Mouse (Mus musculus): ENCODE measurements around the gene Ccdc73. TPM values are rescaled to one million over a fixed set of nuclear protein-coding genes. Genes with fewer than 3 reads are reported as not detected.
"Not testable (repeated sequence)": the region's sequence is repeated elsewhere in the genome, so short reads cannot be mapped to it uniquely, and the experiment has no call there.

Gene Ccdc73
- polyA plus RNA-seq, 1 experiment: 27.0 TPM

- Histone ChIP-seq H3K27me3 (ENCODE audit: control insufficient read depth, insufficient read depth, low read length) (no peaks in the 10 kb centered on the region; the same call in 1 of the 2 replicates), H3K4me3 (ENCODE audit: control insufficient read depth, low read depth, low read length) (no peak overlapping the region), H3K4me1 (ENCODE audit: control insufficient read depth, insufficient read depth, low read length) (peaks cover 6% of the 10 kb centered on the region), H3K36me3 (ENCODE audit: control insufficient read depth, insufficient read depth, low read length) (no peaks in the 10 kb centered on the region), H3K27ac (ENCODE audit: control insufficient read depth, insufficient read depth, low read depth, low read length) (no peak overlapping the region)
- no peak for TF ChIP-seq POLR2A (IDR thresholded peaks at IDR 0.05; ENCODE audit: control insufficient read depth, low read depth, low read length)
- no peak for TF ChIP-seq CTCF (IDR thresholded peaks at IDR 0.05; ENCODE audit: control insufficient read depth, insufficient read depth, insufficient replicate concordance, low read depth, low read length)
Measured at GRCm38 (mm10) chr2:104852546-104852945, 15.1 kb upstream of the Ccdc73 start.

- H3K4me1 ChIP-seq (ENCODE audit: control insufficient read depth, insufficient read depth, low read length): no peaks in the 10 kb centered on the region
- no peaks in the 10 kb centered on the region for H3K36me3 ChIP-seq (ENCODE audit: control insufficient read depth, insufficient read depth, low read length)
- no peak overlapping the region for H3K4me3 ChIP-seq (ENCODE audit: control insufficient read depth, low read depth, low read length)
- no peak overlapping the region for H3K27ac ChIP-seq (ENCODE audit: control insufficient read depth, insufficient read depth, low read depth, low read length)
- TF ChIP-seq CTCF (IDR thresholded peaks at IDR 0.05; ENCODE audit: control insufficient read depth, insufficient read depth, insufficient replicate concordance, low read depth, low read length) (no peak), POLR2A (IDR thresholded peaks at IDR 0.05; ENCODE audit: control insufficient read depth, low read depth, low read length) (no peak)
- no peaks in the 10 kb centered on the region for H3K27me3 ChIP-seq (ENCODE audit: control insufficient read depth, insufficient read depth, low read length)
Measured at GRCm38 (mm10) chr2:104854836-104855235, 12.8 kb upstream of the Ccdc73 start.

GRCm38 (mm10) chr2:104855732-104856131, 11.9 kb upstream of the Ccdc73 start:
- no peaks in the 10 kb centered on the region for H3K4me1 ChIP-seq (ENCODE audit: control insufficient read depth, insufficient read depth, low read length)
- TF ChIP-seq POLR2A (IDR thresholded peaks at IDR 0.05; ENCODE audit: control insufficient read depth, low read depth, low read length) (no peak), CTCF (IDR thresholded peaks at IDR 0.05; ENCODE audit: control insufficient read depth, insufficient read depth, insufficient replicate concordance, low read depth, low read length) (no peak)
- H3K36me3 ChIP-seq (ENCODE audit: control insufficient read depth, insufficient read depth, low read length): no peaks in the 10 kb centered on the region
- H3K27me3 ChIP-seq (ENCODE audit: control insufficient read depth, insufficient read depth, low read length): no peaks in the 10 kb centered on the region
- no peak overlapping the region for H3K27ac ChIP-seq (ENCODE audit: control insufficient read depth, insufficient read depth, low read depth, low read length)
- no peak overlapping the region for H3K4me3 ChIP-seq (ENCODE audit: control insufficient read depth, low read depth, low read length)

DNA sequence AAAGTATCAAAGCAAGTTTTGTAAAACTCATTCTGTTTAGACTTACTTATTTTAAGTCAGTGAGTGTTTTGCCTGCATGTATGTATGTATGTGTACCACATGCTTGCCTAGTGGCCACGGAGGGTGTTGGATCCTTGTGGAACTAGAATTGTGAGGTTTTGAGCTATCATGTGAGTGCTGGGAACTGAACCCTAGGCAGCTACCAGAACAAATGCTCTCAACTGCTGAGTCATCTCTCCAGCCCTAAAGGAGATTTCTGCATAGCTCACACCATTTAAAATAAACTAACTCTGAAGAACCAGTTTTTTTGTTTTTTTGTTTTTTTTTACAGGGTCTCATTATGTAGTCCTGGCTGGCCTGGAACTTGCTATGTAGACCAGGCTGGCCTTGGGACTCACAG, 11.4 kb upstream of the Ccdc73 start:
- no peak overlapping the region for H3K27ac ChIP-seq (ENCODE audit: control insufficient read depth, insufficient read depth, low read depth, low read length)
- no peaks in the 10 kb centered on the region for H3K4me1 ChIP-seq (ENCODE audit: control insufficient read depth, insufficient read depth, low read length)
- H3K27me3 ChIP-seq (ENCODE audit: control insufficient read depth, insufficient read depth, low read length): no peaks in the 10 kb centered on the region
- H3K36me3 ChIP-seq (ENCODE audit: control insufficient read depth, insufficient read depth, low read length): no peaks in the 10 kb centered on the region
- TF ChIP-seq POLR2A (IDR thresholded peaks at IDR 0.05; ENCODE audit: control insufficient read depth, low read depth, low read length) (no peak), CTCF (IDR thresholded peaks at IDR 0.05; ENCODE audit: control insufficient read depth, insufficient read depth, insufficient replicate concordance, low read depth, low read length) (no peak)
- no peak overlapping the region for H3K4me3 ChIP-seq (ENCODE audit: control insufficient read depth, low read depth, low read length)

- H3K36me3 ChIP-seq (ENCODE audit: control insufficient read depth, insufficient read depth, low read length); H3K27ac ChIP-seq (ENCODE audit: control insufficient read depth, insufficient read depth, low read depth, low read length); H3K4me3 ChIP-seq (ENCODE audit: control insufficient read depth, low read depth, low read length): not testable (repeated sequence)
Measured at GRCm38 (mm10) chr2:104858083-104858482, 9.5 kb upstream of the Ccdc73 start.

DNA sequence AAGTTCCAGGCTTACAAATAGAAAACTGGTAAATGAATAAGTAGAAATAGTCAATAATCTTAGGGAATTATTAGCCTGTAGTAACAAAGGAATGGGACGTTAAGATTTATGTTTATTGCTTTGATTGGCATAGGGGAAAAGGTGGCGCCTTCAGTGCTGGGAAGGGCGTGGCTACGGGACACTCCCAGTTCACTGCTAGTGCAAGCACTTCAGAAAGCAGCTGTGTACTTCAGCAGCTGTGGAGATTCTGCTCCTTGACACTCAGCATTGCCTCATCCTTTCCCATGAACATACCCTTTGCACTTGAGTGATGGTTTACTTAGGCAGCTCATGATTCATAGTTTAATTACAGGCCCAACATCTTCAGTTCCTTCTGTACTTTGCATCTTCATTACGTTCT, 8.5 kb upstream of the Ccdc73 start:
- Histone ChIP-seq H3K4me1 (ENCODE audit: control insufficient read depth, insufficient read depth, low read length) (no peaks in the 10 kb centered on the region), H3K36me3 (ENCODE audit: control insufficient read depth, insufficient read depth, low read length) (no peaks in the 10 kb centered on the region), H3K4me3 (ENCODE audit: control insufficient read depth, low read depth, low read length) (no peak overlapping the region), H3K27me3 (ENCODE audit: control insufficient read depth, insufficient read depth, low read length) (no peaks in the 10 kb centered on the region), H3K27ac (ENCODE audit: control insufficient read depth, insufficient read depth, low read depth, low read length) (no peak overlapping the region)
- TF ChIP-seq POLR2A (IDR thresholded peaks at IDR 0.05; ENCODE audit: control insufficient read depth, low read depth, low read length) (no peak), CTCF (IDR thresholded peaks at IDR 0.05; ENCODE audit: control insufficient read depth, insufficient read depth, insufficient replicate concordance, low read depth, low read length) (no peak)

More at GRCm38 (mm10) chr2:104858083-104858482, 9.5 kb upstream of the Ccdc73 start:
- not testable (repeated sequence) for H3K4me1 ChIP-seq (ENCODE audit: control insufficient read depth, insufficient read depth, low read length); H3K27me3 ChIP-seq (ENCODE audit: control insufficient read depth, insufficient read depth, low read length)

DNA sequence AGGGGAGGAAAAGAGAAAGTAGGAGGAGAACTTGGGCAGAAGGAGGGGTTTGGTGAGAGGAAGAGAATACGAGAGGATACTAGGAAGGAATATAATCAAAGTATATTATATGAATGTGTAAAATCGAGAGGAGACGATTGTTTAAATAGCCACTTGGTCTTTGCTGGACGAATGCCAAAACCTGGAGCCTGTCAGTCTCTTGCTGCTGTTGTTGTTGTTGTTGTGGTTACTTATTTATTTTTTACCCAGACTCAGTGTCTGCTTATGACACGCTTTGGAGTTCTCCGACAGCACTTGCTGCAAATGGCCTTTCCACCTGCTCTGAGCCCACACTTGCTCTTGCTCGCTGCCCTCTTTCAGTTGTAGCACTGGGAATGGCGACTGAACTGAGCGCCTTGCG, 7.2 kb upstream of the Ccdc73 start:
- no peak for TF ChIP-seq POLR2A (IDR thresholded peaks at IDR 0.05; ENCODE audit: control insufficient read depth, low read depth, low read length)
- no peak for TF ChIP-seq CTCF (IDR thresholded peaks at IDR 0.05; ENCODE audit: control insufficient read depth, insufficient read depth, insufficient replicate concordance, low read depth, low read length)
- H3K27me3 ChIP-seq (ENCODE audit: control insufficient read depth, insufficient read depth, low read length): no peaks in the 10 kb centered on the region
- no peaks in the 10 kb centered on the region for H3K36me3 ChIP-seq (ENCODE audit: control insufficient read depth, insufficient read depth, low read length)

DNA sequence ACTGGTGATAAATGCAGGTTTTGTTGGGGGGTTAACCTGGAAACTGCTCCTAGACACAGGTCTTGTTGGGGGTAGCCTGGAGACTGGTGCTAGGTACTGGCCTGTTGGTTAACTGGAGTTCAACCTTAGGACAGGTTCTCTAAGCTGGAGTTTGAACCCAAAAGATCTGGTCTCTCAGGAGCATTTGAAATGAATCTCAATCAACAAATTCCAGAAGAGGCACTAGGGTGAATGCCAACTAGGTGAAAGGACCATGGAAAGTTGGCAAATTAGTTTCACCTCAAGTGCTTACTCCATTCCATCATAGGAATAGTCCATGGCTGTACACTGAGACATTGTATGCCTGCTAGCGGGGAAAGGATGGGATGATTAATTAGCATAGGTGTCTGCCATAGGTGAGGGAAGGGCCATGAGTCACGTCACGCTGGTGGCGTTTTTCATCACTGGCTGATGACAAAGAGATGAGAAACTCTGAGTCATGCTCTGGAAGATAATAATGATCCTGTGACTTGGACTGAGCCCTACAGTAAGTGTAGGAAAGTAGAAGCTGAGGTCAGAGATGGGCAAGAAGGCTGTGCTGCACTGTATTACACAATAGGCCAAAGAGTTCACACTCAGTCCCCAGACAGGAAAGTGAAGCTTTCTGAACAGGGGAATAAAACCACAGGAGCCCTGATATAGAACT, 3.3 kb upstream of the Ccdc73 start:
- Histone ChIP-seq H3K27me3 (ENCODE audit: control insufficient read depth, insufficient read depth, low read length) (no peaks in the 10 kb centered on the region), H3K4me3 (ENCODE audit: control insufficient read depth, low read depth, low read length) (no peak overlapping the region), H3K36me3 (ENCODE audit: control insufficient read depth, insufficient read depth, low read length) (no peaks in the 10 kb centered on the region), H3K27ac (ENCODE audit: control insufficient read depth, insufficient read depth, low read depth, low read length) (no peak overlapping the region), H3K4me1 (ENCODE audit: control insufficient read depth, insufficient read depth, low read length) (no peaks in the 10 kb centered on the region)
- TF ChIP-seq POLR2A (IDR thresholded peaks at IDR 0.05; ENCODE audit: control insufficient read depth, low read depth, low read length) (no peak), CTCF (IDR thresholded peaks at IDR 0.05; ENCODE audit: control insufficient read depth, insufficient read depth, insufficient replicate concordance, low read depth, low read length) (no peak)

More for the DNA sequence above, 7.2 kb upstream of the Ccdc73 start:
- Histone ChIP-seq H3K4me1 (ENCODE audit: control insufficient read depth, insufficient read depth, low read length) (no peaks in the 10 kb centered on the region), H3K27ac (ENCODE audit: control insufficient read depth, insufficient read depth, low read depth, low read length) (no peak overlapping the region), H3K4me3 (ENCODE audit: control insufficient read depth, low read depth, low read length) (no peak overlapping the region)

Measured in testis, adult 2 months (tissue).